Mouse (Mus musculus) ES-Bruce4 (cell line): ENCODE results near the gene Cacng1.

Experiments
- CTCF ChIP-seq: IDR thresholded peaks from one replicate; pipeline ENCODE4 v1.8.1; 2011; ENCODE audit warnings: low read depth, low read length
- EP300 ChIP-seq: IDR thresholded peaks from 2 replicates; pipeline ENCODE4 v1.6.1; 2011; ENCODE audit warnings: low read depth, low read length; ENCODE audit not compliant: insufficient read depth
- POLR2A ChIP-seq: IDR thresholded peaks from one replicate; pipeline ENCODE4 v1.8.1; 2011; ENCODE audit warnings: low read length; ENCODE audit not compliant: insufficient read depth

GRCm38 (mm10) chr11:107668977-107669376, 47.3 kb downstream of the Cacng1 start:
- TF ChIP-seq EP300 (no peak), CTCF (no peak), POLR2A (no peak)
